Mouse (Mus musculus): ENCODE data around the gene Gpr146. TPM values are rescaled to one million over a fixed set of nuclear protein-coding genes. Genes with fewer than 3 reads are reported as not detected.

Gene Gpr146
- polyA plus RNA-seq, 1 experiment from 2014 or later = 14.7 TPM

- Histone ChIP-seq H3K4me3 (no peak overlapping the region), H3K4me2 (no peak overlapping the region), H3K9ac (no peak overlapping the region), H3K9me3 (replicated peaks) (no peaks in the 10 kb centered on the region), H3K27me3 (0 out of 2 replicates have a peak, but pooled peaks cover 7% of the 10 kb centered on the region), H3K4me1 (replicated peaks) (peaks cover 14% of the 10 kb centered on the region), H3K36me3 (no peaks in the 10 kb centered on the region), H3K27ac (no peak overlapping the region)
- 67% methylated on average over 9 of the region's 9 CpGs for WGBS
- ATAC-seq (replicated peaks; ENCODE audit: insufficient number of reproducible peaks, insufficient read depth, low FRiP score, low read depth) = no peak
Observed at GRCm38 (mm10) chr5:139433842-139434568, 56.5 kb downstream of the Gpr146 start.

- Histone ChIP-seq H3K4me1 (replicated peaks) (peaks cover 5% of the 10 kb centered on the region), H3K27me3 (0 out of 2 replicates have a peak, but pooled peaks cover 2% of the 10 kb centered on the region), H3K4me3 (no peak overlapping the region), H3K9ac (no peak overlapping the region), H3K36me3 (no peaks in the 10 kb centered on the region), H3K9me3 (replicated peaks) (no peaks in the 10 kb centered on the region), H3K27ac (no peak overlapping the region), H3K4me2 (no peak overlapping the region)
- WGBS = 67% methylated on average over 8 of the region's 8 CpGs
- ATAC-seq (replicated peaks; ENCODE audit: insufficient number of reproducible peaks, insufficient read depth, low FRiP score, low read depth) = no peak
Observed at GRCm38 (mm10) chr5:139434940-139435339, 57.4 kb downstream of the Gpr146 start.

GRCm38 (mm10) chr5:139437769-139438168 is 60.3 kb downstream of the Gpr146 start:
- Histone ChIP-seq H3K4me3 (no peak overlapping the region), H3K27me3 (no peaks in the 10 kb centered on the region), H3K27ac (no peak overlapping the region), H3K4me1 (replicated peaks) (peaks cover 3% of the 10 kb centered on the region; the same call in 1 of the 2 replicates), H3K36me3 (no peaks in the 10 kb centered on the region), H3K9ac (no peak overlapping the region), H3K9me3 (replicated peaks) (no peaks in the 10 kb centered on the region), H3K4me2 (no peak overlapping the region)
- no peak for ATAC-seq (replicated peaks; ENCODE audit: insufficient number of reproducible peaks, insufficient read depth, low FRiP score, low read depth)
- 92% methylated on average over 4 of the region's 4 CpGs for WGBS

GRCm38 (mm10) chr5:139438440-139438839 is 60.9 kb downstream of the Gpr146 start:
- 84% methylated on average over 12 of the region's 12 CpGs for WGBS

GRCm38 (mm10) chr5:139440451-139440850 is 63.0 kb downstream of the Gpr146 start:
- H3K27ac ChIP-seq = no peak overlapping the region; the same call in 1 of the 2 replicates
- peaks cover 3% of the 10 kb centered on the region; the same call in 1 of the 2 replicates for H3K4me1 ChIP-seq (replicated peaks)
- H3K4me3 ChIP-seq = no peak overlapping the region
- H3K36me3 ChIP-seq = no peaks in the 10 kb centered on the region
- H3K27me3 ChIP-seq = no peaks in the 10 kb centered on the region
- 63% methylated on average over 5 of the region's 5 CpGs for WGBS
- H3K4me2 ChIP-seq = no peak overlapping the region
- H3K9ac ChIP-seq = no peak overlapping the region
- H3K9me3 ChIP-seq (replicated peaks) = no peaks in the 10 kb centered on the region
- no peak for ATAC-seq (replicated peaks; ENCODE audit: insufficient number of reproducible peaks, insufficient read depth, low FRiP score, low read depth)

More at GRCm38 (mm10) chr5:139438440-139438839, 60.9 kb downstream of the Gpr146 start:
- Histone ChIP-seq H3K27ac (no peak overlapping the region), H3K9ac (no peak overlapping the region), H3K4me2 (no peak overlapping the region), H3K4me1 (replicated peaks) (peaks cover 3% of the 10 kb centered on the region; the same call in 1 of the 2 replicates), H3K4me3 (no peak overlapping the region), H3K9me3 (replicated peaks) (no peaks in the 10 kb centered on the region), H3K27me3 (no peaks in the 10 kb centered on the region), H3K36me3 (no peaks in the 10 kb centered on the region)
- no peak for ATAC-seq (replicated peaks; ENCODE audit: insufficient number of reproducible peaks, insufficient read depth, low FRiP score, low read depth)

- Histone ChIP-seq H3K36me3 (no peaks in the 10 kb centered on the region), H3K4me3 (no peak overlapping the region)
- 86% methylated on average over 11 of the region's 11 CpGs for WGBS
Observed at GRCm38 (mm10) chr5:139440926-139441725, 63.6 kb downstream of the Gpr146 start.

GRCm38 (mm10) chr5:139441726-139442018 is 64.2 kb downstream of the Gpr146 start:
- H3K4me2 ChIP-seq = no peak overlapping the region
- no peak overlapping the region for H3K9ac ChIP-seq
- no peak overlapping the region for H3K27ac ChIP-seq
- peaks cover 3% of the 10 kb centered on the region; the same call in 1 of the 2 replicates for H3K4me1 ChIP-seq (replicated peaks)
- H3K27me3 ChIP-seq = no peaks in the 10 kb centered on the region
- H3K4me3 ChIP-seq = no peak overlapping the region
- WGBS = 89% methylated on average over 2 of the region's 2 CpGs
- no peak for ATAC-seq (replicated peaks; ENCODE audit: insufficient number of reproducible peaks, insufficient read depth, low FRiP score, low read depth)
- H3K9me3 ChIP-seq (replicated peaks) = no peaks in the 10 kb centered on the region
- H3K36me3 ChIP-seq = no peaks in the 10 kb centered on the region

More at GRCm38 (mm10) chr5:139440926-139441725, 63.6 kb downstream of the Gpr146 start:
- no peak overlapping the region for H3K9ac ChIP-seq
- peaks cover 3% of the 10 kb centered on the region; the same call in 1 of the 2 replicates for H3K4me1 ChIP-seq (replicated peaks)
- no peaks in the 10 kb centered on the region for H3K27me3 ChIP-seq
- no peak overlapping the region for H3K4me2 ChIP-seq
- no peak overlapping the region; the same call in 1 of the 2 replicates for H3K27ac ChIP-seq
- ATAC-seq (replicated peaks; ENCODE audit: insufficient number of reproducible peaks, insufficient read depth, low FRiP score, low read depth) = no peak
- no peaks in the 10 kb centered on the region for H3K9me3 ChIP-seq (replicated peaks)

- Histone ChIP-seq H3K27me3 (no peaks in the 10 kb centered on the region), H3K4me1 (replicated peaks) (peaks cover 3% of the 10 kb centered on the region; the same call in 1 of the 2 replicates), H3K4me2 (no peak overlapping the region), H3K9ac (no peak overlapping the region), H3K27ac (no peak overlapping the region), H3K4me3 (no peak overlapping the region), H3K9me3 (replicated peaks) (no peaks in the 10 kb centered on the region), H3K36me3 (no peaks in the 10 kb centered on the region)
- no peak for ATAC-seq (replicated peaks; ENCODE audit: insufficient number of reproducible peaks, insufficient read depth, low FRiP score, low read depth)
- 70% methylated on average over 12 of the region's 12 CpGs for WGBS
Observed at GRCm38 (mm10) chr5:139442428-139442827, 64.9 kb downstream of the Gpr146 start.

GRCm38 (mm10) chr5:139442962-139443361 is 65.5 kb downstream of the Gpr146 start:
- Histone ChIP-seq H3K4me3 (no peak overlapping the region), H3K4me2 (no peak overlapping the region), H3K9me3 (replicated peaks) (no peaks in the 10 kb centered on the region), H3K36me3 (no peaks in the 10 kb centered on the region), H3K27me3 (no peaks in the 10 kb centered on the region), H3K9ac (no peak overlapping the region), H3K4me1 (replicated peaks) (peaks cover 3% of the 10 kb centered on the region), H3K27ac (no peak overlapping the region)
- 75% methylated on average over 4 of the region's 4 CpGs for WGBS
- no peak for ATAC-seq (replicated peaks; ENCODE audit: insufficient number of reproducible peaks, insufficient read depth, low FRiP score, low read depth)

GRCm38 (mm10) chr5:139445258-139445657 is 67.8 kb downstream of the Gpr146 start:
- peaks cover 15% of the 10 kb centered on the region for H3K4me1 ChIP-seq (replicated peaks)
- H3K9ac ChIP-seq = no peak overlapping the region
- ATAC-seq (replicated peaks; ENCODE audit: insufficient number of reproducible peaks, insufficient read depth, low FRiP score, low read depth) = no peak
- WGBS = 85% methylated on average over 8 of the region's 8 CpGs
- H3K36me3 ChIP-seq = no peaks in the 10 kb centered on the region
- H3K4me3 ChIP-seq = no peak overlapping the region
- no peaks in the 10 kb centered on the region for H3K27me3 ChIP-seq
- H3K27ac ChIP-seq = no peak overlapping the region
- no peak overlapping the region for H3K4me2 ChIP-seq
- H3K9me3 ChIP-seq (replicated peaks) = no peaks in the 10 kb centered on the region

Data from heart, embryonic 15.5 days (tissue).